Mouse (Mus musculus) cortical plate, adult 2 months (tissue): Measurements from ENCODE around the gene Tead1.

Experiments used
- CTCF ChIP-seq: fragments of 200-500 bp; IDR thresholded peaks from 2 replicates; pipeline ENCODE4 v1.5.1; 2011; ENCODE audit warnings: mild to moderate bottlenecking, control low read depth, low read length; ENCODE audit not compliant: insufficient read depth; ENCODE audit errors: extremely low read depth
- POLR2A ChIP-seq: fragments of 200-500 bp; IDR thresholded peaks from 2 replicates; pipeline ENCODE4 v1.6.1; 2011; ENCODE audit warnings: mild to moderate bottlenecking, low read length, control low read depth; ENCODE audit not compliant: insufficient read depth; ENCODE audit errors: extremely low read depth

- TF ChIP-seq CTCF (no peak), POLR2A (no peak)
Observed at GRCm38 (mm10) chr7:112918279-112918991, 239.3 kb downstream of the Tead1 start.
